Mouse (Mus musculus) G1E-ER4 (cell line): Measurements from ENCODE around the gene Sema3d. TPM values are rescaled to one million over a fixed set of nuclear protein-coding genes. Genes with fewer than 3 reads are reported as not detected.

Source experiments
- GATA1 ChIP-seq: IDR thresholded peaks from one replicate; pipeline ENCODE4 v1.8.0; 2012; ENCODE audit warnings: low read length, inconsistent platforms
- polyA plus RNA-seq: library from polyadenylated mRNA; stranded (reverse); fragments of >175 nt; gene quantifications from 2 replicates; pipeline ENCODE4 v1.2.3, GENCODE M21; 2012

The Sema3d gene
- not detected in 2 replicates for polyA plus RNA-seq

GRCm38 (mm10) chr5:12383133-12383959 is at the start of gene Sema3d:
Gene Sema3d, plus strand, starts transcription at chr5:12383385.
- no peak for TF ChIP-seq GATA1

DNA sequence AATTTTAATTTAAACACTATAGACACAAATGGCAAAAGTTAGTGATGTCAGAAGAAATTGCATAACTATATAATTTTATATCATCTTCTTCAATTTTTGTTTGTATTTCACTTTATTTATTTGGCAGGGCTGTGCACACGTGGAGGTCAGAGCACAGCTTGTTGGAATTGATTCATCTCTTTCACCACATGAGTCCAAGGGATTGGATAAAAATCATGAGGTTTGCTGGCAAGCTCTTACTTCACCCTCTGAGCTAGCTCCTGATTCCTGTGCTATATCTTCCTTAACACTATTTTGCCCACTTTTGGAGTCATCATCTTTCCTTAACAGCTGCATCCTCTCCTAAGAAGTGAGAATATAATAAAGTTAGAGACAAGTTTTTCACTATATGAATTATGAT is 5.9 kb upstream of the Sema3d start:
- no peak for TF ChIP-seq GATA1

DNA sequence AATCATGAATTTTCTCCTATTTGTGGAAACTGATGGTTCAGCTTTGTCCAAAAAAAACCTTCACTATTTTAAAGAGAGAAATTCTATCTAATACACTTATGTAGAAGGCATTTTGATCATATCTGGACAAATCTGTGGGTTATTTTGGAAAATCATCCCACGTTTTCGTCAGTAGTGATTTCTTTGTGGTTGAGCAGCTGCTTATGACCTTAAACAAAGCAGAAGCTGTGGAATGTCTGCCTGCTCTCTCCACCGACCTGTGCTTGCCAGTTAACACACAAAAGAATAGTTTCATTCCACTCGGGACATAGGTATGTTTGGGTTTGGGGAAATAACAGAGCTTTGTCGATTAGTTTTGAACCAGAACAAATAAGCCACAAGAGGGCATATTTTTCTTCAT is 4.3 kb upstream of the Sema3d start:
- TF ChIP-seq GATA1 = no peak

GRCm38 (mm10) chr5:12382010-12382409 is 1.2 kb upstream of the Sema3d start:
- TF ChIP-seq GATA1 = no peak

- TF ChIP-seq GATA1 = no peak
Measured at GRCm38 (mm10) chr5:12383960-12384285, 738 bp downstream of the Sema3d start.

- no peak for TF ChIP-seq GATA1
Measured at GRCm38 (mm10) chr5:12392667-12393066, 9.5 kb downstream of the Sema3d start.

DNA sequence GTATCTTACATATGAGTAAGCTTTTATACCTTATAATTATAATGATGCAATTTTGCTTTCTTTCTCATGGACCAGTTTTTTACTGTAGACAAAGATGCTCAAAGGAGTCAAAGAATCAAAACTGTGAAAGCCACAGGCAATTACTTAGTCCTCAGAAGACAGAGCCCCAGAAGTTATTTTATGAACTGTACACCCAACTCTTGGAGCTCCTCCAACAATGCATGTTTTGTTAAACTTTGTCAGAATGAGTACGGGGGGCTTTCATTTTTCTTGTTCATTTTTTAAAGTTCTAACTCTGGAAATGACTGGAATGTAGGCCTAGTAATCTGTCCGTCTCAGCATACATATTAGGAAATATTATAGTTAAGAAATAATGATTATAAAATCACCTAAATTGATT is 16.1 kb downstream of the Sema3d start:
- TF ChIP-seq GATA1 = no peak

DNA sequence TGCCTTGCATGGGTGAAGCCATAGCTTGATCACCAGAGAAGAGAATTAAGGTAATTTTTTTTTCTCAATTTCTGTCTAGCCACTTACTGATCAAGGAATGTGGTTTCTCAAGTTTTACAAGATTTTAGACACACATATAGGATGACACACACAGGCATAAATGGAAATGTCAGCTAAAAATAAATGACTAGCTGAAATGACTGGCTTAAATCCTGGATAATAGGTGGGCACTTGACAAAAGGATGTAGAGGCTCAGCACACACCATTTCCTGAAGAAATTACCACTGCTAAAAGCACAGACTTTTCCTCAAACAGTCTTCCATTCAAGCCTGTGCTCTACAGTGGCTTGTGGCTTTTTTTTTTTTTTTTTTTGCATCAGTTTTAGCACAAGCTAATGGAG is 21.0 kb downstream of the Sema3d start:
- no peak for TF ChIP-seq GATA1

GRCm38 (mm10) chr5:12412595-12412994 is 29.4 kb downstream of the Sema3d start:
- no peak for TF ChIP-seq GATA1

DNA sequence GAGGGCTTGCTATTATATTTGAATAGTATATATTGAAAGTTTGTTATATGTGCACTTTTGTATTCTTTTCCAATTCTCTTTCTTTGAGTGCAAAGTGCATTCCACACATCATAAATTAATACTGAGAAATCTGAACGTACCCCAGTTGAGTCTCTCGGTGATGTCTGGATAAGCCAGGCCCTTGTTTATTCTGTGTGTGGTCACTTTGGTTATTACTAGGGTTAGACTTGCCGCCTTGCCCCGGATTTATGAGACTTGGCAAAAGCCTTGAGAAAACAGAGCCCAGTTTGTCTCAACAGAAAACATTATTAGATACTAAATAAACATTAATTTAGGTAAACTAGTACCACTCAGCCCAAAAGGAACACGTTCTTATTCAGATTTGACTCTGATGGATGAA is 40.1 kb downstream of the Sema3d start:
- no peak for TF ChIP-seq GATA1

DNA sequence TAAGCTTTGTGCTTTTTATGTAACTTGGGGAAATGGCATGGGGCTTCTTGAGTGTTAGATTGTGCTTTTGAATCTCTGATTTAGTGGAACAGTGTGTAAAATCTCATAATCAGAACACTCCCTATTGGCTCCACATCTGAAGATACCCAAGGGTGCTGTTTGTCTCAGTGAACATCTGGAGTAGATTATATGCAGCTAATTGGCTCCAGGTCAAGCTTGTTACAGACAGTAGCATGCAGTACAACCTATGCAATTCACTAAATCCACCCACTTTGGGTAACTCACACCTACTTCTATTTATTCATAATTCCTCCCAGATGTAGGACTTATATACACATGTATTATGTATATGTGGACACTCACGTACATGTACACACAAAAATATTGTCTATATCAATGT is 58.6 kb downstream of the Sema3d start:
- TF ChIP-seq GATA1 = no peak

- no peak for TF ChIP-seq GATA1
Measured at GRCm38 (mm10) chr5:12442176-12443105, 59.3 kb downstream of the Sema3d start.

GRCm38 (mm10) chr5:12451089-12451488 is 67.9 kb downstream of the Sema3d start:
- no peak for TF ChIP-seq GATA1

DNA sequence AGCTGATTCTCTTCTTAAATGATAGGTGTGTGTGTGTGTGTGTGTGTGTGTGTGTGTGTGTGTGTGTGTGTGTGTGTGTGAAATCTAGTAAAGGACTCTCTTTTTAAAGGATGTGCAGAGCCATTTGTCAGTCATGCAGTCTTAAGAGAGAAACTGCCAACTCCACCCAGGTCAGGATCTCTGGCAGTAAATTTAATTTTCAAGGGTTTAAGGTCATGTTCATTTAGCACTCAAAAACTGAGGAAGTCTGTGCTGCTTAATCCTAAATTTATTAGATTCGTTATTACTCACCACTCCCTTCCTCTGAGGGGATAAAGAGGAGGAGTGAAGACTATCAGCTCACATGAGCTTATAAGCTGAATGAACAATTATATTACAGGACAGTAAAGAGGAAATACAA is 71.8 kb downstream of the Sema3d start:
- no peak for TF ChIP-seq GATA1

- no peak for TF ChIP-seq GATA1
Measured at GRCm38 (mm10) chr5:12457509-12457908, 74.3 kb downstream of the Sema3d start.

DNA sequence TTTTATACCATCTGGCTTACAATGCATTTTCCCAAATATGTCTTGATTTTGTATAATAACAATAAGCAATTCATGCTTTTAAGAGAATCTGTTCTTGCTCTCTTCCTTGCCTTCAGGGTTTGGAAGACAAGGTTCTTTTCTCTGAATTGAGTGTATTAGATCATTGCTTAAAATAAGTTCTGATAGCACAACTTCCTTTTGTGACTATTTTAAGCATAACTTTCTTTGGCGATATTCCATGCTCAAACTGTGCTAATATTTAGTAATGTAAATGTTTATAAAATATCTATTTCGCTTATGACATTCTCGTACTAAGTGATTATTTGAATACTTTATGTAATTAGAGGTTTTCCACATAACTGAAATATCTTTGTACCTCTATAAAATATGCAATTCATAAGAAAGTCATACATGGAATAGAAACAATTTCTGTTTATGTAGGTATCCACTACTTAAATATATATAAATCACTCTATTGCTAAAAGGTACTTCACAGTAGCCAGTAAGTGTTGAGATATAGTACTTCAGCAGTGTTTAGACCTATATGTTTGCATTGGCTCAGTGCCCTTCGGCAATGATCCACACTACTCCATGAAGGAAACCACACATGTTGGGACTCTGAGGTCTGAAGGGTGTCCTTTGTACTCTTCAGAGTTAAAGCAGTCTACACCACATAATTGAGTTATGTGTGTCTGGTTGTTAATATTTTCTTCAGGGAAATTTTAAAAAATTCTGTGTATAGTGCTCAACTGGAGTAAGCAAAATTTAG is 84.6 kb downstream of the Sema3d start:
- no peak for TF ChIP-seq GATA1
